Mouse (Mus musculus) erythroblast, embryonic 14.5 days (primary cell): Measurements from ENCODE around the gene Ica1l.

Experiments used
- GATA1 ChIP-seq: IDR thresholded peaks from 2 replicates; pipeline ENCODE4 v1.6.1; 2012; ENCODE audit warnings: low read length, inconsistent platforms, mixed read lengths
- TAL1 ChIP-seq: IDR thresholded peaks from 3 replicates; pipeline ENCODE4 v1.6.1; 2012; ENCODE audit warnings: low read length, inconsistent platforms, mixed read lengths

- TF ChIP-seq GATA1 (no peak), TAL1 (no peak)
Observed at GRCm38 (mm10) chr1:59986626-59987025, 56.4 kb downstream of the Ica1l start.
